Mouse (Mus musculus) myocyte (in vitro differentiated cells): ENCODE measurements around the gene Arhgap15.

Experiments
- E2F4 ChIP-seq: IDR thresholded peaks from one replicate; pipeline ENCODE4 v1.6.1; 2011; ENCODE audit warnings: mild to moderate bottlenecking, control low read depth, moderate library complexity; ENCODE audit not compliant: insufficient read depth
- MAX ChIP-seq: IDR thresholded peaks from one replicate; pipeline ENCODE4 v1.6.1; 2011; ENCODE audit warnings: low read depth, mild to moderate bottlenecking, control low read depth
- MYOD1 ChIP-seq, 3 experiments: IDR thresholded peaks; one replicate each; pipeline ENCODE4 v1.6.1; 2011; ENCODE audit warnings: control low read depth in 2 of 3, low read depth in 2 of 3, mild to moderate bottlenecking in 2 of 3, moderate library complexity in 1 of 3; ENCODE audit not compliant: insufficient read length in 2 of 3, control insufficient read depth in 1 of 3
- POLR2A ChIP-seq: IDR thresholded peaks from one replicate; pipeline ENCODE4 v1.6.1; 2011; ENCODE audit warnings: low read depth, mild to moderate bottlenecking, control low read depth, moderate library complexity; ENCODE audit not compliant: insufficient read length
- POLR2AphosphoS2 ChIP-seq: IDR thresholded peaks from one replicate; pipeline ENCODE4 v1.6.1; 2011; ENCODE audit warnings: low read depth, control low read depth; ENCODE audit not compliant: insufficient read length
- SRF ChIP-seq: IDR thresholded peaks from one replicate; pipeline ENCODE4 v1.6.1; 2011; ENCODE audit warnings: low read depth; ENCODE audit not compliant: control insufficient read depth, insufficient read length
- TCF3 ChIP-seq: IDR thresholded peaks from one replicate; pipeline ENCODE4 v1.6.1; 2011; ENCODE audit warnings: low read depth, control low read depth; ENCODE audit not compliant: insufficient read length

GRCm38 (mm10) chr2:44126044-44126695 is 377.5 kb downstream of the Arhgap15 start:
- TF ChIP-seq POLR2A (no peak), MYOD1 (IDR thresholded peaks at IDR 0.05; ENCODE audit: control insufficient read depth in 1 of 3, insufficient read length in 2 of 3, low read depth in 2 of 3) (no peak), SRF (no peak), MAX (no peak), POLR2AphosphoS2 (no peak), TCF3 (no peak), E2F4 (no peak)
